Mouse (Mus musculus): Measurements from ENCODE around the gene Ndufa3.

DNA sequence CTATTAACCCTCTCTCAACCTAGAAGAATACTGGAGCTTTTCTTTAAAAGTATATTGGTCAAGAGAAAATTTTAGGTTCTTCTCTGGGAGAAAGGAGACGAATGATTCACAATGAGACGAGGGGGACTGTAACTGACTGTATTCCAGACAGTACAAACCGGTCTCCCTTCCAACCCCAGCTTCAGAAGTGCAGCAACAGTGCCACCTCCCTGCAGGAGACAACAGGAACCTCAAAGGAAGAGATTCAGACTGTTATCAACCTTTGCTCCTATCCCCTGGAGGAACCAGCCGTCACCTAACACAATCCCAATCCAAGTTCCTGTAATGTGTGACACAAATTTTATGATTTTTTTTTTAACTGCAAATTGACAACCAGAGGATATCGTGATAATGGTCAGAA lies 43.0 kb upstream of the Ndufa3 start:
- TF ChIP-seq POLR2A (IDR thresholded peaks at IDR 0.05; ENCODE audit: control insufficient read depth, low read depth, low read length) (no peak), CTCF (IDR thresholded peaks at IDR 0.05; ENCODE audit: control insufficient read depth, insufficient read depth, insufficient replicate concordance, low read depth, low read length) (no peak; the same call in 1 of the 2 replicates)

Measured in testis, adult 2 months (tissue).